Mouse (Mus musculus): Measurements from ENCODE around the gene Palld. TPM values are rescaled to one million over a fixed set of nuclear protein-coding genes. Genes with fewer than 3 reads are reported as not detected.

Gene Palld
- polyA plus RNA-seq, 1 experiment from 2014 or later = 48.3 TPM

DNA sequence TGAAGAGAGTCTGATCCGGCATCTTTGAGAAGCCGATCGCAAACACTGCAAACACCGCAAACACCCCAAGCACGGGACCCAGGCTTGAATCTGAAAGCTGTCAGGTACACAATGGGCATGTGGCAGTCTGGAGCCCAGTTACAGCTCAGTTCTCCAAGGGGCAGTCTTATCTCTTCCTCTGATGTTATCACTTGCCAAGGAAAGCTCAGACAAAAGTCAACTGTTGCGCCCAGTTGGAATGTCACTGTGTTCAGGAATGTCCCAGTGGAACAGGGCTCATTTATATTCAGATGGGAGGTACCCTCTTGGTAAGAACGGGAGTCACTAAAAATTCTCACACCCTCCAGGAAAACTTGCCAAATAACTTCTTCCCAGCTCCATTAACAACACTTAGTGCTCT lies 328.0 kb downstream of the Palld start:
- H3K4me2 ChIP-seq (replicated peaks; ENCODE audit: low read depth, low read length) = no peak overlapping the region
- H3K27me3 ChIP-seq (ENCODE audit: control insufficient read depth, insufficient read depth, low read length) = no peaks in the 10 kb centered on the region
- ATAC-seq (ENCODE audit: low FRiP score) (no peak), DNase-seq (ENCODE audit: low spot score) (no peak)
- H3K9ac ChIP-seq (ENCODE audit: low read depth, low read length) = no peak overlapping the region
- no peaks in the 10 kb centered on the region for H3K4me1 ChIP-seq (replicated peaks; ENCODE audit: control insufficient read depth, insufficient read depth, low read length)
- no peak overlapping the region for H3K27ac ChIP-seq (ENCODE audit: low read depth, low read length)
- 83% methylated on average over 7 of the region's 7 CpGs for whole genome bisulfite sequencing
- H3K36me3 ChIP-seq (ENCODE audit: control insufficient read depth, insufficient read depth, low read length) = no peaks in the 10 kb centered on the region
- no peak overlapping the region for H3K4me3 ChIP-seq (ENCODE audit: low read depth, low read length)
- no peaks in the 10 kb centered on the region for H3K9me3 ChIP-seq (ENCODE audit: control insufficient read depth, low read length)

DNA sequence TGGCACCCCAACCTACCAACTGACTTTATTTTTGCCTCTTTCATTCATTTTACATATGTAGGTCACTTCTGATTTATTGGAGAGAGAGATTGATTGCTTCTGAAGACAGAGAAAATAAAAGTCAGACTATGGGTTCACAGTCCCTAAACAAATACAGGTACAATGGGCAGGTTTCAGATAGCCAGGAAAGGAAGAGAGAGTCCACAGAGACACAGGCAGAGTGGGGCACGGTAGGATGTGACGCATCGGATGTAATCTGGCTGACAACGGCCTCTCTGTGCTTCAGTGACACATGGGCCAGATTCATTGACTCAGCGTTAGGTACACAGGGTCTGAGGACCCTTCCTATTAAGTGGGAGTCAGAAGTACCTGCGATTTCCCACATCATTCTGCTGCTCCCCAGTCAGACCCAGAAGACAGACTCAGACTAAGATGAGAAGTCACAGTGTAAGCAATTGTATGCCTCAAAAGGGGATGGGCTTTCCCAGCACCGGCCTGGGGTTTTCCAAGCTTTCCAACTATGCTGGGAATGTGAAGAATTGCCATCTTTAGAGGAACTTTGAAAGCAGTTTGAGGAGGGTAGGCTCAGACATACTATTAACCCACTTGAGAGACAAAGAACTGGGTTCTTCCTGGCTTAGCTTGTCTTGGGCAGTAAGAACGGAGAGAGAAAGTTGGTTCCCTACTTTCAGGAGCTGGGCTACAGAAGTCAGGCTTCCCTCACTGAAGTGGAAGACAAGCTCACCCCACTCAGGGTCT lies 329.1 kb downstream of the Palld start:
- no peaks in the 10 kb centered on the region for H3K4me1 ChIP-seq (replicated peaks; ENCODE audit: control insufficient read depth, insufficient read depth, low read length)
- H3K27me3 ChIP-seq (ENCODE audit: control insufficient read depth, insufficient read depth, low read length) = no peaks in the 10 kb centered on the region
- no peak overlapping the region for H3K9ac ChIP-seq (ENCODE audit: low read depth, low read length)
- H3K27ac ChIP-seq (ENCODE audit: low read depth, low read length) = no peak overlapping the region
- no peak overlapping the region for H3K4me3 ChIP-seq (ENCODE audit: low read depth, low read length)
- DNase-seq (ENCODE audit: low spot score) (no peak), ATAC-seq (ENCODE audit: low FRiP score) (no peak)
- H3K4me2 ChIP-seq (replicated peaks; ENCODE audit: low read depth, low read length) = no peak overlapping the region
- H3K36me3 ChIP-seq (ENCODE audit: control insufficient read depth, insufficient read depth, low read length) = no peaks in the 10 kb centered on the region
- 71% methylated on average over 8 of the region's 8 CpGs for WGBS
- H3K9me3 ChIP-seq (ENCODE audit: control insufficient read depth, low read length) = no peaks in the 10 kb centered on the region

DNA sequence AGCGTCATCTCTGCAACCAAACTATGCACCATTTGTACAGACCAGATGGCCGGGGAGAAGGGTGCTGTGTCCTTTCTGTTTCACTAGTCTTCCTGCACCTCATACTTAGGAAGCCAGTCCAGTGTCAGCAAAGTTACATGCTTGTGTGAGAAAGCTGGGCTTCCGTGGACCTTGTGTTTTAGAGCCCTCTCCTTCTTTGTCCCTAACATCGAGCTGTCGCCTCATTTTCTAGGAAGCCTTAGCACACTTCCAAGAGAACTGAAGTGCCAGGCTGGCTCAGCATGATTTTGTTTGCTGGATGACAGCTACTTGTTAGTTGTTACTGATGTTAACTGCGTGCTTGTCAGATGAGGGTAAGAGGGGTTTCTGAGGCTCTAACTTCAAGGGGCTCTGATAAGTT lies 329.8 kb downstream of the Palld start:
- Histone ChIP-seq H3K27me3 (ENCODE audit: control insufficient read depth, insufficient read depth, low read length) (no peaks in the 10 kb centered on the region), H3K4me1 (replicated peaks; ENCODE audit: control insufficient read depth, insufficient read depth, low read length) (no peaks in the 10 kb centered on the region), H3K9ac (ENCODE audit: low read depth, low read length) (no peak overlapping the region), H3K27ac (ENCODE audit: low read depth, low read length) (no peak overlapping the region), H3K4me3 (ENCODE audit: low read depth, low read length) (no peak overlapping the region), H3K36me3 (ENCODE audit: control insufficient read depth, insufficient read depth, low read length) (no peaks in the 10 kb centered on the region), H3K9me3 (ENCODE audit: control insufficient read depth, low read length) (no peaks in the 10 kb centered on the region), H3K4me2 (replicated peaks; ENCODE audit: low read depth, low read length) (no peak overlapping the region)
- 81% methylated on average over 6 of the region's 6 CpGs for WGBS
- ATAC-seq (ENCODE audit: low FRiP score) (no peak), DNase-seq (ENCODE audit: low spot score) (no peak)

DNA sequence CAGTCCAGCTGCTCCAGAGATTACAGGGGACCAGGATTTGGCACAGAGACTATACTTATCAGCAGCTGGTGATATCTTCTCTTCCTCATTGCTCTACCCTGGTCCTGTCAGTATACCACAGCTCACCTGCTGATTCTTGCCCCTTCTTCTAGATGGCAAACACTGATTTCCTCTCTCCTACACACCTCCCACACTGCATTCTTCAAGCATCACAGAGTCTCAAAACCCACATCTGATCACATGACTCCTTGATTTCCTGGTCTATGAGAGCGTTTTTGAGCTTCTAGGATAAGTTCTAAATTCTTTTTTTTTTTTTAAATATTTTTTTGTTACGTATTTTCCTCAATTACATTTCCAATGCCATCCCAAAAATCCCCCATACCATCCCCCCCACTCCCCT lies 331.9 kb downstream of the Palld start:
- 97% methylated on average over 2 of the region's 2 CpGs for WGBS
- Histone ChIP-seq H3K27me3 (ENCODE audit: control insufficient read depth, insufficient read depth, low read length) (no peaks in the 10 kb centered on the region), H3K4me3 (ENCODE audit: low read depth, low read length) (no peak overlapping the region), H3K9ac (ENCODE audit: low read depth, low read length) (no peak overlapping the region), H3K27ac (ENCODE audit: low read depth, low read length) (no peak overlapping the region), H3K4me2 (replicated peaks; ENCODE audit: low read depth, low read length) (no peak overlapping the region), H3K9me3 (ENCODE audit: control insufficient read depth, low read length) (no peaks in the 10 kb centered on the region), H3K4me1 (replicated peaks; ENCODE audit: control insufficient read depth, insufficient read depth, low read length) (no peaks in the 10 kb centered on the region), H3K36me3 (ENCODE audit: control insufficient read depth, insufficient read depth, low read length) (no peaks in the 10 kb centered on the region)
- ATAC-seq (ENCODE audit: low FRiP score) (no peak), DNase-seq (ENCODE audit: low spot score) (no peak)

DNA sequence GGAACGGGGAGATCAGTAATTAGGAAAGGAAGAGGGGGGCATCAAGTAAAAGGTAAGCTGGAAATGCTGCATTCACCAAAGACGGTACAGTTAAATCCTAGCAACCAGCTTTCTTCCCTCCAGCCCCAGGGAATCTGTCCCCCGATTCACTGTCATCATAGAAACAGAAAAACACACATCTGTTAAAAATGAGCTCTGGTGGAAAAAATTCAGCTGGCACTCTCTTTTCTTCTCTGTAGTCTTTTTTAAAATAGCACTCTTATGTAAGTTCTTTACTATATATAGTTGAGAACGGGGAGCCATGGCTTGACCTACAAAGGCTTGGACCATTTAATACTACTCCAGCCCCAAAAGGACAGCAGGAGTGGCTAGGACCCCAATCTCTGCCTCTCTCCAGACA lies 332.8 kb downstream of the Palld start:
- no peak overlapping the region for H3K4me2 ChIP-seq (replicated peaks; ENCODE audit: low read depth, low read length)
- DNase-seq (ENCODE audit: low spot score) (no peak), ATAC-seq (ENCODE audit: low FRiP score) (no peak)
- no peaks in the 10 kb centered on the region for H3K36me3 ChIP-seq (ENCODE audit: control insufficient read depth, insufficient read depth, low read length)
- no peaks in the 10 kb centered on the region for H3K9me3 ChIP-seq (ENCODE audit: control insufficient read depth, low read length)
- H3K4me3 ChIP-seq (ENCODE audit: low read depth, low read length) = no peak overlapping the region
- no peak overlapping the region for H3K27ac ChIP-seq (ENCODE audit: low read depth, low read length)
- no peak overlapping the region for H3K9ac ChIP-seq (ENCODE audit: low read depth, low read length)
- no peaks in the 10 kb centered on the region for H3K27me3 ChIP-seq (ENCODE audit: control insufficient read depth, insufficient read depth, low read length)
- 80% methylated on average over 4 of the region's 4 CpGs for WGBS
- no peaks in the 10 kb centered on the region for H3K4me1 ChIP-seq (replicated peaks; ENCODE audit: control insufficient read depth, insufficient read depth, low read length)

DNA sequence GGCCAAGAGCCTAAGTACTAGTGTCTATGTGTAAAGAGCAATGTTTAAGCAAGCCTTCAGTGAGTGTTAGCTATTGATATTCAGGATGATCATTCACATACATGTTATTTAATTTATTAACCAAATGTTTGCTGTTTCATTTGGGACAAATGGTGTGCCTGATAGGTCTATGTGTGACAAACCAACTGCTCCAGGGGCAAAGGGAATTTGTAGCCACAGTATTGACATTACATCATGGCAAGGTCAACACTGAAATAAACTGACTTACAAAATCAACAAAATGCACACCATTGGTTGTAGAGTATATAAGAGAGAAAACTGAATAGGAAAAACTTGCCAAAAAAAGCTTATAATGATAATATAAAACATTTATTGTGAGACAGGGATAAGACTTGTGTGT lies 333.3 kb downstream of the Palld start:
- Histone ChIP-seq H3K4me3 (ENCODE audit: low read depth, low read length) (no peak overlapping the region), H3K27me3 (ENCODE audit: control insufficient read depth, insufficient read depth, low read length) (no peaks in the 10 kb centered on the region), H3K9me3 (ENCODE audit: control insufficient read depth, low read length) (no peaks in the 10 kb centered on the region), H3K27ac (ENCODE audit: low read depth, low read length) (no peak overlapping the region), H3K4me1 (replicated peaks; ENCODE audit: control insufficient read depth, insufficient read depth, low read length) (no peaks in the 10 kb centered on the region), H3K9ac (ENCODE audit: low read depth, low read length) (no peak overlapping the region), H3K36me3 (ENCODE audit: control insufficient read depth, insufficient read depth, low read length) (no peaks in the 10 kb centered on the region), H3K4me2 (replicated peaks; ENCODE audit: low read depth, low read length) (no peak overlapping the region)
- DNase-seq (ENCODE audit: low spot score) = no peak
- ATAC-seq (ENCODE audit: low FRiP score) = no peak

DNA sequence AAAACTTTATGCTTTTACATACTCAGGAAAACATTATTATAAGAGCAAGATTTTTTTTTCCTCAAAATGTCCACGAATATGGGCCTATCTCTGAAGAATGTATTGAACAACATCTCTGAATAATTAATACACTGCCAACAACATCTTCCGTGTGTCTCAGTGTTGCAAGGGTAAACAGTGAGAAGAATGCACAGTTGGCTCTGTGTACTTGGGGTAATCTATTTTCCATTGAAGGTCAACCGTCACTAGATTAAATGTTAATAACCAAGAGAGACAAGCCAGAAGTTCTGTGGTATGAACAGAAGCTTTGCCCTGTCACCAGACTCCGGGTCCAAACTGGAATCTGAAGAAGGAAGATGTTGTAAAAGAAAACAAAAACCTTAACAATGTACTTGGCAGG lies 339.1 kb downstream of the Palld start:
- H3K4me2 ChIP-seq (replicated peaks; ENCODE audit: low read depth, low read length) = no peak overlapping the region
- WGBS = 84% methylated on average over 4 of the region's 4 CpGs
- DNase-seq (ENCODE audit: low spot score) (no peak), ATAC-seq (ENCODE audit: low FRiP score) (no peak)
- no peaks in the 10 kb centered on the region for H3K9me3 ChIP-seq (ENCODE audit: control insufficient read depth, low read length)
- no peak overlapping the region for H3K9ac ChIP-seq (ENCODE audit: low read depth, low read length)
- no peaks in the 10 kb centered on the region for H3K4me1 ChIP-seq (replicated peaks; ENCODE audit: control insufficient read depth, insufficient read depth, low read length)
- H3K27ac ChIP-seq (ENCODE audit: low read depth, low read length) = no peak overlapping the region
- H3K4me3 ChIP-seq (ENCODE audit: low read depth, low read length) = no peak overlapping the region
- H3K27me3 ChIP-seq (ENCODE audit: control insufficient read depth, insufficient read depth, low read length) = no peaks in the 10 kb centered on the region
- no peaks in the 10 kb centered on the region for H3K36me3 ChIP-seq (ENCODE audit: control insufficient read depth, insufficient read depth, low read length)

DNA sequence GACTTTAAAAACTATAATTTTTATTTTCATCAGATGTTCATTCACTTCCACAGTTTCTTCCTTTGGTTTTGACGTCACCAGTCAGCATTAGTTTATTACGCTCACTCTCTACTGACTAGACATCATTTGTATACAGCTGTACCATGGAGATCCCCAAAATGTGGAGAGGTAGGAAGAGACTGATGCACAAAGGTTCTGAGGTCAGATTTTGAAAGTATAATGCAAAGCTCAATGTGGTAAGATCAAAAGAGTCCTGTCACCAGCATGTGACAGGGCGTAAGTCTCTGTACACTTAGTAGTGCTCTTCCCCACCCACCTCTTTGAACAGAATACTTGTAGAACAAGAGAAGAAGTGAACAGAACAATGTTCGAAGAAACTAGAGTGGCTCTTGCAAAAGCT lies 339.9 kb downstream of the Palld start:
- Histone ChIP-seq H3K4me1 (replicated peaks; ENCODE audit: control insufficient read depth, insufficient read depth, low read length) (no peaks in the 10 kb centered on the region), H3K27me3 (ENCODE audit: control insufficient read depth, insufficient read depth, low read length) (no peaks in the 10 kb centered on the region), H3K4me2 (replicated peaks; ENCODE audit: low read depth, low read length) (no peak overlapping the region), H3K27ac (ENCODE audit: low read depth, low read length) (no peak overlapping the region), H3K9me3 (ENCODE audit: control insufficient read depth, low read length) (no peaks in the 10 kb centered on the region), H3K9ac (ENCODE audit: low read depth, low read length) (no peak overlapping the region), H3K36me3 (ENCODE audit: control insufficient read depth, insufficient read depth, low read length) (no peaks in the 10 kb centered on the region), H3K4me3 (ENCODE audit: low read depth, low read length) (no peak overlapping the region)
- ATAC-seq (ENCODE audit: low FRiP score) = no peak
- no peak for DNase-seq (ENCODE audit: low spot score)
- WGBS = 88% methylated on average over 4 of the region's 4 CpGs

DNA sequence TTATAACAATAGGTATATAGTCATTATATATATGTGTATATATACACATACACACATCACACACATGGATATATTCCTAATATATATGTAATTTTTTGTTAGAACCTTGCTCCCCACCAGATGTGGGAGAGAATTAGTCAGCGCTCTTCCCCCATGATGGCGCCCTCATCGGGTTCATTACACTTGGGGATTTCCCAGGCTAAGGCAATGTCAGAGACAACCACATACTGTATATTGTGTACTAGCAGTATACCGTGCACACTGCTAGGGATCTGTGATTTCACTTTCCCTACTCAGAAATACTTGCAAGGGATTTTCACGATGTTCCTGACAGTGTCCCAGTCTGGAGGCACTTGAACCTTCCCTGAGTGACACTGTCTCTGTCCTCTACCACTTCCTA lies 341.3 kb downstream of the Palld start:
- Histone ChIP-seq H3K36me3 (ENCODE audit: control insufficient read depth, insufficient read depth, low read length) (no peaks in the 10 kb centered on the region), H3K27ac (ENCODE audit: low read depth, low read length) (no peak overlapping the region), H3K4me2 (replicated peaks; ENCODE audit: low read depth, low read length) (no peak overlapping the region), H3K27me3 (ENCODE audit: control insufficient read depth, insufficient read depth, low read length) (no peaks in the 10 kb centered on the region), H3K9ac (ENCODE audit: low read depth, low read length) (no peak overlapping the region), H3K4me1 (replicated peaks; ENCODE audit: control insufficient read depth, insufficient read depth, low read length) (no peaks in the 10 kb centered on the region), H3K4me3 (ENCODE audit: low read depth, low read length) (no peak overlapping the region), H3K9me3 (ENCODE audit: control insufficient read depth, low read length) (no peaks in the 10 kb centered on the region)
- DNase-seq (ENCODE audit: low spot score) = no peak
- WGBS = 96% methylated on average over 5 of the region's 5 CpGs
- ATAC-seq (ENCODE audit: low FRiP score) = no peak
